Mouse (Mus musculus): ENCODE results near the gene Srpx.

The Srpx gene

DNA sequence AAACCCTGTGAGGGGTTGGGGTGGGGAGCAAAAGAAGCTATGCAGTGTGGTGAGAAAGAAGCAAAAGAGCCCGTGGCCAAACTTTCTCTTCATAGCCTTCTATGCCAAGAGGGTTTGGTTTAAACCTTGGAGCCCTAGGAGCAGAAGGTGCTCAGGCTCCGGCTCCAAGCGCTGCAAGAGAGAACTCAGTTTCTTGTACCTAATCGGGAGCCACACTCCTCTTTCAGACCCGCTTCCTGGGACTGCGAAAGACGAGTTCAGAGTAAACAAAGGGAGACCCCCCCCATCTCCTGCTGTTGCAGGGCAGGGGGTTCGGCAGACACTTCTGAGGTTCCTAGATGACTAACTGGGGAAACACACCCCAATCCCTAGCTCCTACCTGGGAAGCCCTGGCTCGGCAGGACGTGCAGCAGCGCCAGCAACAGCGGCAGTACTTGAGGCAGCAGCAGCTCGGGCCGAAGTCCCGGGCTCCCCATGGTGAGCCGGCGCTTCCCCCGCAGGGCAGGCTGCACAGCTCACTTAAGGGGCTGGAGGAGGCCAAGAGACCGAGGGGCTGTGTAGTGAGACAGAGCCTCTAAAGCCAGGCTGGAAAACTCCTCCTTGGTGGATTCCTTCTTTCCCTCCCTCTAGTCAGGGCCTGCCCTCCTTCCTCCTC lies at the start of gene Srpx:
TSS of gene Srpx (minus strand) at position 645 of the 655 bp plus-strand sequence.
- DNase-seq (ENCODE audit: low spot score in 2 of 2), result peak in 1 of 2 experiments; percentile 3

DNA sequence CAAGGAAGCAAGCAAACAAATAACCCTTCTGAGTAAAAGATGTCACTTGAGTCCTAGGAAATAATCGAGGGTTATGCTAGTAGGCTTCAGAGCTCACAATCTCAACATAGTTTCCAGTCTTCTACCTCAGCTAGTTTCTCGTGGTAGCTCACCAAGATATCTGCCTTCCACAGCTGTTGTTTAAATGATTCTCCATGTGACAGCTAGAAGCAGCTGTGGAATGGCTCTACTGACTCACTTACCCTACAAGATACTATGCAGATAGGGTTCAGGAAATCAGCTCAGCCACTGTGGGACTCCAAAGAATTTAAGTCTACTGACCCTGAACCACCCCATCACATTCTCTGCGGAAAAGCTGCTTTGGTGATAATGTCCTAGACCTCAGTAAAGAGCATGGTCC lies 34.9 kb upstream of the Srpx start:
- DNase-seq (ENCODE audit: low spot score in 2 of 2), result no peak

DNA sequence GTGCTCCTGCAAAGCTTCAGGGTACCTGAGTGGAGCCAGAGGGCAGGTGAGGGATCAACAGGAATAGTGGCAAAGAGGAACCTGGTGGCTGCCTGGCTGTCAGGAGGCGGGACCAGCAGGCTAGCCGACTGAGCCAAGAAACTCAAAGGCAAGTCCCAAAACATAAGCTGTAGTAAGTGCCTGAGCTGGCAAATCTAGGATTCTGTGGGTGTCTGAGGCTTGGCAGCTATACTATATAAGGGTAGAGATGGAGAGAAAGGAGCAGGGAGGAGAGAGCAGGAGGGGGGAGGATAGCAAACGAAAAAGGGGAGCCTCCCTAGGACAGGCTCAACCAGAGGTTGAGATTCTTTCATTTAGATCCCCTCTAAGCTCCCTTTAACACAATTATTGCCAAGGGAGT lies 1.7 kb downstream of the Srpx start:
- DNase-seq (ENCODE audit: low spot score in 2 of 2), result no peak

DNA sequence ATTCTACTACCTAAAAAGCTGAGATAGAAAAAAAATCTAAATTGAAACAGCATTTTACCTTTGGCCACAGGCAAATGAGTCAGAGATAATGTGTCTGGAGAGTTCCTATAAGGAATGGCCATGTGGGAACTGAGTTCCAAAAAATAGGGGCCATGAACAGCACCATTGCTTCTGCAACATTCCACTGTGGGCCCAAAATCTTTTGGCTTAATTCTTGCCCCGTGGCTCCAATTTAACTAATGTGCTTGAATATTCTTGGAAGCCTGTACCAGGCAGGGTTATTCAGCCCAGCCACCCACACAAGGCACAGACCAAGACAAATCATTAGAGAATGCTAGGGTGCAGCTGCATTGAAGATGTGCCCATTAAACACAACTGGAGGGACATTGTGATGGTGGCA lies 6.8 kb downstream of the Srpx start:
- DNase-seq (ENCODE audit: low spot score in 2 of 2), result no peak

DNA sequence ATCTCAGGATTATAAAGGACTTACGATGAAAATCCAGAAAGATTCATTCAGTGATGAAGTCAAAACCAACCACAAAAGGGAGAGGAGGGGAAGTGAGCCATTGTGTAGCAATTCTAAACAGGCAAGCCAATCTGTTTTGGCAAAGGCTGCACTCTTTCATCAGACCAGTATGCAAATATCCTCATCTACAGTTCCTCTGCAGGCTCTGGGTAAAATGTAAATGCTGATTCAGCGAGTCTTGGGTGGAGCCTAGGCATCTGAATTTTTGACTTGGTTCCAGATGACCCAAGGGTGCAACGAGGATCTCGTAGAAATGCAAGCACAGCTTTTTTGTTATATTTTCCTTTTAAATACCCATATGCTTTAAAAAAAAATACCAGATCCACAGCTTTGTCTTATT lies 9.0 kb downstream of the Srpx start:
- DNase-seq (ENCODE audit: low spot score in 2 of 2), result no peak

DNA sequence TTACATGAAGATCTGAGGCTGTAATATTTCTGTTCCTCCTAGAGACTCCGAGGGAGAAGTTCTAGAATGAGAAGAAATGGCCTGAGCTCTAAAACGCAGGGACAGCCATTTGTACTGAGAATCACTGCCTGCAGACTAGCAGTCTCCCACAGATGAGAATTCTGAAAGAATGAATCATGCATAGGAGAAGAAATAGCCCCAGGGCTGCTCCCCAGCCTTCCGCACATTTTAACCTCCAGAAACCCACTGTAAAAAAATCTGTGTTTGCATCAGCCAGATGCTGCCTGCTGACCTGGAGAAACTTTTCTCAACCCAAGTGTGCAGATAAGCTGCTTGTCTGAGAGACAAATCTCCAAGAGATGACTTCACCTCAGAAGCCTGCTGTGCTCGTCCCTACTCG lies 12.0 kb downstream of the Srpx start:
- DNase-seq (ENCODE audit: low spot score in 2 of 2), result no peak

GRCm38 (mm10) chrX:10102739-10103138 lies 14.8 kb downstream of the Srpx start:
- no peak for DNase-seq (ENCODE audit: low spot score in 2 of 2)

- no peak for DNase-seq (ENCODE audit: low spot score in 2 of 2)
Measured at GRCm38 (mm10) chrX:10095797-10096196, 21.7 kb downstream of the Srpx start.

GRCm38 (mm10) chrX:10080385-10080784 lies 37.1 kb downstream of the Srpx start:
- DNase-seq (ENCODE audit: low spot score in 2 of 2), result no peak

DNA sequence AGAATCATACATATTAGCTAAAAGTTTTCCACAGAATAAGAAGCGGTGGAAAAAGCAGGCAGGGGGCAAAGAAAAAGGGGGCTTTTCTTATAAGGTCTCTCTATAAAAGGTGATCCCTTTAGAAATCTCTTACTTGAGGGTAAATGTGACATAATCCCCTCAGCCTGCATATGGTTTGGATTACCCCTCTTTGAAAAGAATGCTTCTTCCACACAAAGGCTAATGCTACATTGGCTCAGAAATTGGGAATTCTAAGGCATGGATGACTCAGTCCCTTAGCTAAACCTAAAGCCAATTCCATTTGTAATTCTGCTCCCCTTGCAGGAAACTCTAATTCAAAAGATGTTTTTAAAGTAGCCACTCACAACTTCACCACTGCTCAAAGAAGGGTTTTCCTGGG lies 37.5 kb downstream of the Srpx start:
- DNase-seq (ENCODE audit: low spot score in 2 of 2), result no peak

- DNase-seq (ENCODE audit: low spot score in 2 of 2), result no peak
Measured at GRCm38 (mm10) chrX:10073966-10074365, 43.5 kb downstream of the Srpx start.

- DNase-seq (ENCODE audit: low spot score in 2 of 2), result no peak
Measured at GRCm38 (mm10) chrX:10071529-10071928, 46.0 kb downstream of the Srpx start.

DNA sequence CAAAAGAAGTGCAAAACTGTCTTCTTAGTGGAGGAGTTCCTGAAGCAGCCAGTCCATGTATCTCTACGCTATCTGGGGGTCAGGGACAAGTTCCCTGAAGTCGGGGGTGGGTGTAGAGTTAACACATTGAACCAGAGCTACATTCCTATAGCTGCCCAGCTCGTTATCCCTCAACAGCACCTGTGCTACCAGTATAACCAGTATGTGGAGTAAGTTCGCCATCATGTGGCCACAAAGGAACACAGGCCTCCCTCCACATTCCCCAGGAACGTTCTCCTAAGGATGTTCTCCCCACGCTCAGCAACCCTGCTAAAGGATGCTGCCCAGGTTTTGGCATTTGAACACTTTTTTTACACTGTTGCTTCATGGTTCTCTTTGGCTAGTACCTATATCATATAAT lies 46.8 kb downstream of the Srpx start:
- DNase-seq (ENCODE audit: low spot score in 2 of 2), result peak in 1 of 2 experiments; percentile 10

DNA sequence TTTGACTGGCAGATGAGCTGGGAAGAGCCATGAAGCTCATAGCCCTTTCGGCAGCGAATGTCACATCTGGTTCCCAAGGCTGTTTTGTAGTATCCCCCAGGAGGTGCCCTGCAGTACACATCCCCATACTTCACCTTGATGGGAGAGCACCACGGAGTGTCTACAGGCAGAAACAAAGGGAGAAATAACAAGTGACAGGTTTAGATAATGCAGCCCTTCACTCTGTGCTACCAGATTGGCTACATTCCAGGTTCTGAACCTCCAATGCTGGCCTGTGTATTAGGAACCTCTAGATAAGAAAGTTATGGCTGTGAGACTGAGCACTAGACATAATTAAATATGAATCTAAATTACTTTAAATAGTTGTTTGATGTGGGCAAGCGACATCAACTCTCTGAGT lies 48.1 kb downstream of the Srpx start:
- DNase-seq (ENCODE audit: low spot score in 2 of 2), result no peak

DNA sequence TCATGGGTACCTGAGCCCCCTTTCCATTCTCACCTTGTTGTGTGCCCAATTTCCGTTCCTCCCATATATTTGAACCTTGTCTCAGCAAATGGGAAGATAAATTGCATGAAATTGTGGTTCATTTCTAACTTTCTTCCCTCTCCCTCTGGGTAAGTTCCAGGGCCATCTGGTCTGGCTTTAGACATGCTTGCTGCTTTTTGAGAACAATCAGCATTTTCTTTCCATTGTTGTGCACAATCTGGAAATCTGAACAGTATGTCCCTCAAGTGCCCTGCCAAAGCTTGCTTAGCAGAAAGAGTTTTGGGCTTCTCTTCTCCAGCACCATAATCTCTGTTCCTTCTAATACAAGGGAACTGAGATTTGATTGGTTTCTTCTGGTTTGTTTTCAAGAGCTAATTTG lies 53.7 kb downstream of the Srpx start:
- no peak for DNase-seq (ENCODE audit: low spot score in 2 of 2)

- DNase-seq (ENCODE audit: low spot score in 2 of 2), result no peak
Measured at GRCm38 (mm10) chrX:10063361-10063760, 54.1 kb downstream of the Srpx start.

DNA sequence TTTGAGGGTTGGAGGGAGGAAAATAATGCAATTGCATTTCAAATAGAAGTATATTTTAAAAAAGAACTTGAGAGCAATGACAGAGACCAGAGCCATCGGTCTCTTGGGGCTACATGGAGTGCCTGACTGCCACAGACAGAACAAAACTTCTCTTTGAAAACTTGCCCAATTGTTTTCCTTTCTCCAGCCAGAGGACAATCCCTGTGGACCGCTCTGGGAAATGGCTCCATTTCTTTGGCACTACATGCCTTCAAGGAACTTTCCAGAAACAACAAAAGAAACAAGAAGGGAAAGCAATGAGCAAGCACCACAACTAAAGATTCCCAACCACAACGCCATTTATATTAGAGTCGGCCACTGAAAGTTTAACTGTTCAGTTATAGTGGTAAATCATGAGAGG lies 55.3 kb downstream of the Srpx start:
- DNase-seq (ENCODE audit: low spot score in 2 of 2), result no peak

DNA sequence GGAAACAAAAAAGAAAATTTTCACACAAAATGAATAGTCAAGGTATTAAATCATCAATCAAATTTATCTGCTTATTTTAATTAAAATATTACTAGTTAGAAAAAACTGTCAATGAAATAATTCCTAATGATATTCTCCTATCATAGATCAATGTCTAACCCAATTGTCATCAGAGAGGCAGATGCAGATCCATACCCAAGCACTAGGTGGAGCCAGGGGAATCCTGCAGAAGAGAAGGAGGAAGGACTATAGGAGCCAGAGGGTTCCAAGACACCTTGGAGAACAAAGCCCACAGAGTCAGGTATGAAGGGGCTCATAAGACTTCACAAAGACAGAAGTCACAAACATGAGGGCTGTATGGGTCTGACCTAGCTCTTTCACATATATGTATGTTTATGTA lies 82.8 kb downstream of the Srpx start:
- DNase-seq (ENCODE audit: low spot score in 2 of 2), result no peak

DNA sequence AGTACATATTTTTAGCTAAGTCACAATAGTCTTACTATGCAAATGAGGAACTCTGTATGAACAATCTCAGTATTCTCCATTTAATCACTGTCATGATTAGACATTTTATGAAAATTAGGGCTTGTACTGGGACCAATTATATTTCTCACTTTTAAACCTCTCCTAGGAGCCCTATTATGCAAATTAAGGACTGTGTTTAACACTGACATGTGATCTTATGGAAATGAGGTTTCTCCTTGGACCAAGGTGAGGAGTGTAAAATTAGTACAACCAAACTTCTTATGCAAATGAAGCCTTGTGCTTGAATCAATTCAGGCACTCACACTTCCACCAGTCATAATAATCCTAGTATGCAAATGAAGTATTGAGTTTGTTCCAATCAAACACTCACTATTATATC lies 107.3 kb downstream of the Srpx start:
- DNase-seq (ENCODE audit: low spot score in 2 of 2), result no peak

DNA sequence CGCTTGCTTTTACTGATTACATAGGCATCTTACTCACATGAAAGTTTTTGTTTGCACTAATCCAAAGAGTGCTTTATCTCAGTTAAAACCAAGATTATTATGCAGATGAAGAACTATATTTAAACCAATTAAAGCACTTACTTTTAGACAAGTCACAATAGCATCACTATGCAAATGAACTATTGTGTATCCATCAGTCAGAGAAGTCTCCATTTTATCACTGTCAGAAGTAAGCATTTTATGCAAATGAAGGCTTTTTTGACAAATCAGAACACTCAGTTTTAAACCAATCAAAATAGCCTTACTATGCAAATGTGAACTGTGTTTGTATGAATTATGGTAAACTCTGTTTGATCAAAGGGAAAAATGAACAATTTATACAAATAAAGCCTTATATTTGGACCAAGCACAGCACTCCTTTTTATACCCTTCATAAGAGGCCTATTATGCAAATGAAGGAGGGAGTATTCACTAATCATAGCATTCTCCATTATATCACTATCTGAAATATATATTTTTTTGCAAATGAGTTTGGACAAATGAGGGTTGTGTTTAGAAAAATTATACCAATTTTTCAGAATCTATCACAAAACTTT lies 109.7 kb downstream of the Srpx start:
- no peak for DNase-seq (ENCODE audit: low spot score in 2 of 2)

DNA sequence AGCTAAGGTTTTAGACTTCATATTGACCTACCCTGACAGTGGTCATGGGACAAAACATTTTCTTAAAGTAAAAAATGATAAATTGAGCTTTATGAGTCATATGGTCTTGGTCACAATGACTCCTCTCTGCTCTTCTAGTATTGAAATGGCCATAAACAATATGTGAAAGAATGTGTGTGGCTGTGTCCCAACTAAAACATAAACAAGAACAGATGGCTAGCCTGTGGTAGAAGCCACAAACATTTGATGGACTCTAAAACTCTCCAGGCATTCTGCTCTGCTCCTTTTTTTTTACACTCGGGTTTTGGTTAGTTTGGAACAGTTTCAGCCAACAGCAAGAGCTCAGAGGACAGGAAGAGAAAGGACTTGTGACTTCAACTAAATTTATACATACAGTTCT lies 111.6 kb downstream of the Srpx start:
- DNase-seq (ENCODE audit: low spot score in 2 of 2), result no peak

GRCm38 (mm10) chrX:10000718-10001117 lies 116.8 kb downstream of the Srpx start:
- no peak for DNase-seq (ENCODE audit: low spot score in 2 of 2)
